Mouse (Mus musculus) intestine, postnatal 0 days (tissue): ENCODE results near the gene E2f1. TPM values are rescaled to one million over a fixed set of nuclear protein-coding genes. Genes with fewer than 3 reads are reported as not detected.

ENCODE experiments used
- ATAC-seq: fragments of 200-750 bp; cut with Nextera tagmentation; 2 replicates; pipeline ENCODE4 v1.8.0; 2017; ENCODE audit warnings: mild to moderate bottlenecking, moderate TSS enrichment, moderate library complexity
- H3K27ac ChIP-seq: fragments of 300-500 bp; sonication (generic); 2 replicates; pipeline ENCODE4 v1.5.1; 2014; ENCODE audit warnings: mild to moderate bottlenecking, low read depth, low read length, moderate library complexity
- H3K27me3 ChIP-seq: fragments of 300-500 bp; sonication (generic); replicated peaks from 2 replicates; pipeline ENCODE4 v1.6.1; 2014; ENCODE audit warnings: low read length, mixed read lengths; ENCODE audit not compliant: control insufficient read depth, insufficient read depth
- H3K36me3 ChIP-seq: fragments of 300-500 bp; sonication (generic); 2 replicates; pipeline ENCODE4 v1.6.1; 2014; ENCODE audit warnings: mild to moderate bottlenecking, moderate library complexity; ENCODE audit not compliant: control insufficient read depth, insufficient read depth
- H3K4me1 ChIP-seq: fragments of 300-500 bp; sonication (generic); replicated peaks from 2 replicates; pipeline ENCODE4 v1.6.1; 2014; ENCODE audit warnings: antibody characterized with exemption, low read length, mixed read lengths; ENCODE audit not compliant: control insufficient read depth, insufficient read depth
- H3K4me2 ChIP-seq: fragments of 300-500 bp; sonication (generic); replicated peaks from 2 replicates; pipeline ENCODE4 v1.6.1; 2014; ENCODE audit warnings: low read depth, mild to moderate bottlenecking, moderate library complexity
- H3K4me3 ChIP-seq: fragments of 300-500 bp; sonication (generic); 2 replicates; pipeline ENCODE4 v1.5.1; 2014; ENCODE audit warnings: low read depth, low read length
- H3K9ac ChIP-seq: fragments of 300-500 bp; sonication (generic); 2 replicates; pipeline ENCODE4 v1.6.1; 2014; ENCODE audit warnings: mild to moderate bottlenecking, low read depth, low read length
- H3K9me3 ChIP-seq: fragments of 300-500 bp; sonication (generic); 2 replicates; pipeline ENCODE4 v1.6.1; 2016; ENCODE audit warnings: mixed run types; ENCODE audit not compliant: control insufficient read depth
- CTCF ChIP-seq: sonication (generic); IDR thresholded peaks from 2 replicates; pipeline ENCODE4 v1.5.1; 2016; ENCODE audit warnings: low read depth, mild to moderate bottlenecking, control low read depth, antibody characterized with exemption, moderate library complexity
- WGBS: fragments of 180-500 bp; shearing (Covaris S2); extraction: QIAGEN DNeasy Blood & Tissue Kit; methylation state at CpG from one replicate; pipeline ENCODE4 v1.1.7; 2014; 5-methylcytosine and 5-hydroxymethylcytosine counted together
- polyA plus RNA-seq: library from polyadenylated mRNA; unstranded; fragments of >200 nt; fragmentation: Nextera tagmentation; extraction: Ambion mirVana; gene quantifications from 2 replicates; pipeline ENCODE4 v1.2.1, GENCODE M21; 2015

E2f1 gene
- polyA plus RNA-seq, 1 experiment from 2014 or later, result 5.9 TPM

- Histone ChIP-seq H3K27ac (peak overlapping the region; percentile 74), H3K27me3 (no peaks in the 10 kb centered on the region), H3K36me3 (0 out of 2 replicates have a peak, but pooled peaks cover under 1% of the 10 kb centered on the region), H3K4me2 (peak overlapping the region; percentile 89), H3K4me1 (no peaks in the 10 kb centered on the region), H3K9ac (peak overlapping the region; percentile 55), H3K4me3 (peak overlapping the region; percentile 85), H3K9me3 (no peaks in the 10 kb centered on the region)
- WGBS, result under 1% methylated on average over 70 of the region's 70 CpGs
- ATAC-seq, result peak; percentile 70
- no peak for TF ChIP-seq CTCF
Observed at GRCm38 (mm10) chr2:154569071-154569748, 482 bp downstream of the E2f1 start.

- Histone ChIP-seq H3K4me3 (peak overlapping the region; percentile 85), H3K36me3 (peaks cover 7% of the 10 kb centered on the region; the same call in 1 of the 2 replicates), H3K27me3 (no peaks in the 10 kb centered on the region), H3K9me3 (no peaks in the 10 kb centered on the region), H3K4me1 (no peaks in the 10 kb centered on the region), H3K9ac (peak overlapping the region; percentile 55), H3K27ac (peak overlapping the region; percentile 50), H3K4me2 (peak overlapping the region; percentile 89)
- no peak for TF ChIP-seq CTCF
- 0 out of 2 replicates have a peak, but pooled peaks have one; percentile 11 for ATAC-seq
- 13% methylated on average over 10 of the region's 10 CpGs for WGBS
Observed at GRCm38 (mm10) chr2:154568329-154569070, 1.2 kb downstream of the E2f1 start.

GRCm38 (mm10) chr2:154567766-154568165 lies 1.9 kb downstream of the E2f1 start:
- Histone ChIP-seq H3K27ac (peak overlapping the region; percentile 28; the same call in 1 of the 2 replicates), H3K9ac (no peak overlapping the region), H3K9me3 (no peaks in the 10 kb centered on the region), H3K27me3 (no peaks in the 10 kb centered on the region), H3K4me3 (peak overlapping the region; percentile 85; the same call in 1 of the 2 replicates), H3K36me3 (peaks cover 7% of the 10 kb centered on the region; the same call in 1 of the 2 replicates), H3K4me2 (peak overlapping the region; percentile 89), H3K4me1 (no peaks in the 10 kb centered on the region)
- 54% methylated on average over 2 of the region's 2 CpGs for WGBS
- TF ChIP-seq CTCF, result no peak
- ATAC-seq, result no peak

- no peak for ATAC-seq
- H3K36me3 ChIP-seq, result peaks cover 7% of the 10 kb centered on the region; the same call in 1 of the 2 replicates
- no peak overlapping the region for H3K9ac ChIP-seq
- WGBS, result 35% methylated on average over 8 of the region's 8 CpGs
- H3K9me3 ChIP-seq, result no peaks in the 10 kb centered on the region
- TF ChIP-seq CTCF, result no peak
- H3K4me3 ChIP-seq, result no peak overlapping the region
- H3K27me3 ChIP-seq, result no peaks in the 10 kb centered on the region
- no peaks in the 10 kb centered on the region for H3K4me1 ChIP-seq
- H3K27ac ChIP-seq, result no peak overlapping the region
- no peak overlapping the region; the same call in 1 of the 2 replicates for H3K4me2 ChIP-seq
Observed at GRCm38 (mm10) chr2:154566641-154567040, 3.1 kb downstream of the E2f1 start.

- no peaks in the 10 kb centered on the region for H3K9me3 ChIP-seq
- no peaks in the 10 kb centered on the region for H3K4me1 ChIP-seq
- H3K27ac ChIP-seq, result no peak overlapping the region
- peaks cover 14% of the 10 kb centered on the region; the same call in 1 of the 2 replicates for H3K36me3 ChIP-seq
- 79% methylated on average over 3 of the region's 3 CpGs for WGBS
- TF ChIP-seq CTCF, result no peak
- no peak overlapping the region for H3K4me2 ChIP-seq
- no peak overlapping the region for H3K4me3 ChIP-seq
- no peak overlapping the region for H3K9ac ChIP-seq
- no peaks in the 10 kb centered on the region for H3K27me3 ChIP-seq
- no peak for ATAC-seq
Observed at GRCm38 (mm10) chr2:154565562-154565961, 4.1 kb downstream of the E2f1 start.

- no peak for ATAC-seq
- H3K4me1 ChIP-seq, result peaks cover 2% of the 10 kb centered on the region
- H3K4me3 ChIP-seq, result no peak overlapping the region
- no peaks in the 10 kb centered on the region for H3K27me3 ChIP-seq
- no peaks in the 10 kb centered on the region for H3K9me3 ChIP-seq
- no peak overlapping the region for H3K27ac ChIP-seq
- TF ChIP-seq CTCF, result no peak
- peaks cover 14% of the 10 kb centered on the region; the same call in 1 of the 2 replicates for H3K36me3 ChIP-seq
- WGBS, result 89% methylated on average over 22 of the region's 22 CpGs
- H3K9ac ChIP-seq, result no peak overlapping the region
- H3K4me2 ChIP-seq, result no peak overlapping the region
Observed at GRCm38 (mm10) chr2:154563612-154564170, 6.0 kb downstream of the E2f1 start.
